Mouse (Mus musculus): Measurements from ENCODE around the gene Npw. TPM values are rescaled to one million over a fixed set of nuclear protein-coding genes. Genes with fewer than 3 reads are reported as not detected.

The Npw gene
- total RNA-seq, 2 experiments from 2014 or later: not detected

Other genes starting within 250 kb of the Npw start
- gene Rnps1, start 243.9 kb downstream of the Npw start, total RNA-seq (2021): 10 to 100 TPM; 47.3 to 50.6 TPM
- 100 to 1,000 TPM; 134 to 161 TPM for gene Eci1, start 231.8 kb downstream of the Npw start, total RNA-seq (2021)
- 1 to 10 TPM; 1.0 to 1.5 TPM for gene Dnase1l2, start 215.4 kb downstream of the Npw start, total RNA-seq (2021)
- gene E4f1, start 188.1 kb downstream of the Npw start, total RNA-seq (2021): 10 to 100 TPM in 1 of 2 experiments, 1 to 10 TPM in 1; 9.4 to 10.2 TPM
- gene Pgp, start 188.1 kb downstream of the Npw start, total RNA-seq (2021): 10 to 100 TPM; 50.8 to 55.0 TPM
- not detected for gene Bricd5, start 184.6 kb downstream of the Npw start, total RNA-seq (2021)
- gene Mlst8, start 179.4 kb downstream of the Npw start, total RNA-seq (2021): 10 to 100 TPM; 10.5 to 11.7 TPM
- under 1 TPM; 0.10 to 0.11 TPM for gene Caskin1, start 169.9 kb downstream of the Npw start, total RNA-seq (2021)
- 10 to 100 TPM; 33.2 to 36.7 TPM for gene Traf7, start 130.5 kb downstream of the Npw start, total RNA-seq (2021)
- under 1 TPM in 1 of 2 experiments, not detected in 1; 0.23 TPM for gene Rab26, start 124.2 kb downstream of the Npw start, total RNA-seq (2021)
- gene Pkd1, start 108.6 kb downstream of the Npw start, total RNA-seq (2021): 10 to 100 TPM; 20.2 to 21.1 TPM
- 10 to 100 TPM; 65.8 to 67.8 TPM for gene Tsc2, start 25.8 kb downstream of the Npw start, total RNA-seq (2021)
- 1 to 10 TPM; 2.6 to 4.2 TPM for gene Nthl1, start 25.8 kb downstream of the Npw start, total RNA-seq (2021)
- 10 to 100 TPM; 36.6 to 41.8 TPM for gene Slc9a3r2, start 8.1 kb downstream of the Npw start, total RNA-seq (2021)
- gene Zfp598, start 11.2 kb upstream of the Npw start, total RNA-seq (2021): 10 to 100 TPM; 17.7 to 20.2 TPM
- gene Syngr3, start 31.5 kb upstream of the Npw start, total RNA-seq (2021): not detected
- gene Gfer, start 37.7 kb upstream of the Npw start, total RNA-seq (2021): 10 to 100 TPM; 24.1 to 30.1 TPM
- gene Noxo1, start 37.8 kb upstream of the Npw start, total RNA-seq (2021): under 1 TPM; 0.59 to 0.61 TPM
- 10 to 100 TPM; 14.7 to 15.6 TPM for gene Tbl3, start 49.2 kb upstream of the Npw start, total RNA-seq (2021)
- not detected for gene Rnf151, start 59.6 kb upstream of the Npw start, total RNA-seq (2021)
- 100 to 1,000 TPM; 564 to 585 TPM for gene Rps2, start 59.7 kb upstream of the Npw start, total RNA-seq (2021)
- gene Ndufb10, start 66.0 kb upstream of the Npw start, total RNA-seq (2021): 100 to 1,000 TPM; 493 to 532 TPM
- 100 to 1,000 TPM; 723 to 775 TPM for gene Rpl3l, start 69.4 kb upstream of the Npw start, total RNA-seq (2021)
- 100 to 1,000 TPM; 164 to 180 TPM for gene Msrb1, start 78.2 kb upstream of the Npw start, total RNA-seq (2021)
- gene Hs3st6, start 94.5 kb upstream of the Npw start, total RNA-seq (2021): not detected
- not detected for gene Meiob, start 145.8 kb upstream of the Npw start, total RNA-seq (2021)
- gene Hagh, start 181.7 kb upstream of the Npw start, total RNA-seq (2021): 10 to 100 TPM; 73.3 to 77.5 TPM
- 10 to 100 TPM; 38.1 to 44.5 TPM for gene Fahd1, start 191.9 kb upstream of the Npw start, total RNA-seq (2021)
- gene Igfals, start 207.5 kb upstream of the Npw start, total RNA-seq (2021): 1 to 10 TPM; 3.8 to 4.4 TPM
- gene Nubp2, start 227.9 kb upstream of the Npw start, total RNA-seq (2021): 10 to 100 TPM; 10.2 to 13.1 TPM
- 10 to 100 TPM; 27.8 to 31.5 TPM for gene Spsb3, start 228.2 kb upstream of the Npw start, total RNA-seq (2021)
- 10 to 100 TPM in 1 of 2 experiments, 1 to 10 TPM in 1; 8.8 to 10.4 TPM for gene Eme2, start 236.6 kb upstream of the Npw start, total RNA-seq (2021)
- gene Mrps34, start 236.7 kb upstream of the Npw start, total RNA-seq (2021): 100 to 1,000 TPM in 1 of 2 experiments, 10 to 100 TPM in 1; 85.9 to 105 TPM
- 1 to 10 TPM; 7.7 to 9.8 TPM for gene Nme3, start 238.0 kb upstream of the Npw start, total RNA-seq (2021)